Mouse (Mus musculus) megakaryocyte progenitor cell, adult 5-6 weeks (primary cell): ENCODE measurements around the gene 1700001P01Rik. TPM values are rescaled to one million over a fixed set of nuclear protein-coding genes. Genes with fewer than 3 reads are reported as not detected.
"Not testable (repeated sequence)": the region's sequence is repeated elsewhere in the genome, so short reads cannot be mapped to it uniquely, and the experiment has no call there.

Experiments used
- ATAC-seq: replicated peaks from 2 replicates; pipeline ENCODE4 v1.8.0; 2016; ENCODE audit warnings: mild to moderate bottlenecking, moderate TSS enrichment, inconsistent platforms; ENCODE audit not compliant: poor library complexity
- total RNA-seq, 2 experiments: library from RNA; stranded (forward) in 1 of 2; stranded (reverse) in 1 of 2; fragments of 157-497, 149-512 nt in 1 of 2; fragments of 200-1000 nt in 1 of 2; gene quantifications; 2 replicates each; pipeline versions ENCODE4 v1.2.3 to v1.2.4; 2015 to 2017

1700001P01Rik gene
- total RNA-seq, 2 experiments from 2014 or later = 0.64 TPM; not detected in 1

DNA sequence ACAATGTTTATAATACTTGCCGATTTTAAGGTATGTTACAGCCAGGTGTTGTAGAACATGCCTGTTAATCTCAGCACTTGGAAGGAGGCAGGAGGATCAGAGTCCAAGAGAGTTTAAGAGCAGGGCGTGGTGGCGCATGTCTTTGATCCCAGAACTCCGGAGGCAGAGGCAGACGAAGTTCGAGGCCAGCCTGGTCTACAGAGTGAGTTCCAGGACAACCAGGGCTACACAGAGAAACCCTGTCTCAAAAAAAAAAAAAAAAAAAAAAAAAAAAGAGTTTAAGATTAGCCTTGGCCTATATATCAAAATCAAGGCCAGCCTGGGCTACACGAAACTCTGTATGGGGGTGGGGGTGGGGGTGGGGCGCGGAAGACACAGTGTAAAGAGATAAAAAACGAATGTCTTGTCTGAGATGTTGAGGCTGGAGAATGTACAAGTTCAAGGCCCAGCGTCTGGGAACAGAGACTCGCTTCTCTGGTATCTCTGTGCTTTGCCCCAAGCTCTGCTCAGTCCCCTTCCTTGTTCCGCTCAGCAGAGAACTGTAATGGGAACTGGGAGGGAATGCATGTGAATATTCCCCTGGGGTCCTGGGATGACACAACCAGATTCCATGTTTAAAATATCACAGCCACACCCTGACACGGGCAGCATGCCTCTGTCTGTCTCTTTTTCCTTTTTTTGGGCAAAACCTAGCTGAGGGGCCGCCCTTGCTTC, 21.8 kb upstream of the 1700001P01Rik start:
- no peak for ATAC-seq

DNA sequence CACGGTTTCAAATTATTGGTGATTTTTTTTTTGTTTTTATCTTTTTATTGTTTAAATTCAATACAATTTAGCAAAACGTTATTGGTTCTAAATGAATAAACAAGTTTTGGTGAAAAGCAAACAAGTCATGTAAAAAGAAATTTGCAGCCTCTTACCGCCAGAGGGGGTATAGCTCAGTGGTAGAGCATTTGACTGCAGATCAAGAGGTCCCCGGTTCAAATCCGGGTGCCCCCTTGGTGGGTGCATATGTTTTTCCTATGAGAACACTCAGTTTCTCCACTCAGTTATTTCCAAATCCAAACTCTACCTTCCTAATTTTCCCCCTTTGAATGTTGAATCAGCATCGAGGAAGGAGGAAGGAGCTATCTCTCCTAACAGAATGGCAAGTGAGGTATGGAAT, 21.2 kb upstream of the 1700001P01Rik start:
- peak; percentile 20; the same call in 1 of the 2 replicates for ATAC-seq

DNA sequence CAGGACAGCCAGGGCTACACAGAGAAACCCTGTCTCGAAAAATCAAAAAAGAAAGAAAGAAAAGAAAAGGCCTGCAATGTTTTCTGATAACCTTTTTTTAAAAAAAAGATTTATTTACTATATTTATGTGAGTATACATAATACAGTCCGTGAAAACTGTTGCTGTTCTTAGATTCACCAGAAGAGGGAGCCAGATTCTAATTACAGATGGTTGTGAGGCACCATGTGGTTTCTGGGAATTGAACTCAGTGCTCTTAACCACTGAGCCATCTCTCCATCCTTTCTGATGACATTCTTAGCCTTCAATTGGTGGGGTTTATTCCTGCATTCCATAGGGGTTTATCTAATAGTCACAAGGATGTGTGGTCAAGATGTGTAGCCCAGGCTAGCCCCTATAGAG, 17.4 kb upstream of the 1700001P01Rik start:
- peak; percentile 79 for ATAC-seq

DNA sequence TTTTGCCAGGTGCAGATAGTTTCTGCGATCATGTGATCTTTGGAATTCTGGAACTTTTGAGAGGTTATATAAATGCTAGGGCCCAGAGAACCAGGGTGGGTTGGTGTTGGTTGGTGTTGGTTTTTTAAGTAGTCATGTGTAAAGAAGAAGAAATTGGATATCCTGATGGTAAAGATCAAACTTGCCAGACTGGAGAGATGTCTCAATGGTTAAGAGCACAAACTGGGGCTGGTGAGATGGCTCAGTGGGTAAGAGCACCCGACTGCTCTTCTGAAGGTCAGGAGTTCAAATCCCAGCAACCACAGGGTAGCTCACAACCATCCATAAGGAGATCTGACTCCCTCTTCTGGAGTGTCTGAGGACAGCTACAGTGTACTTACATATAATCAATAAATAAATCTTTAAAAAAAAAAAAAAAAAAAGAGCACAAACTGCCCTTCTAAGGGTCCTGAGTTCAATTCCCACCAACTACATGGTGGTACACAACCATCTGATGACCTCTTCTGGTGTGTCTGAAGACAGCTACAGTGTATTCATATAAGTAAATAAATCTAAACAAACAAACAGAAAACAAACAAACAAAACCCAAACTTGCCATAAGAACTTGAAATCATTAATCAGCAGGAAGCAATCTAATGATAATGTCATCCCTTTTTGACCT, 15.2 kb upstream of the 1700001P01Rik start:
- ATAC-seq = not testable (repeated sequence)

DNA sequence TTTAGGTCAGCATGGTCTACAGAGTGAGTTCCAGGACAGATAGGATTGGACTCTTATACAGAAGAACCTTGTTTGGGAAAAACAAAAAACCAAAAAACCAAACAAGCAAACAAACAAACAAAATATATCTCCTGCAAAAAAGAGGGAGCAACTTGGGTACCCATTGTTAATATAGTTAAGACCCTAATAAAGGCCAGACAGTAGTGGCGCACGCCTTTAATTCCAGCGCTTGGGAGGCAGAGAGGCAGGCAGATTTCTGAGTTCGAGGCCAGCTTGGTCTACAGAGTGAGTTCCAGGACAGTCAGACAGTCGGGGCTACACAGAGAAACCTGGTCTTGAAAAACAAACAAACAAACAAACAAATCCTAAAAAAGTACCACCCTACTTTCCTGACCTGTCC, 14.0 kb upstream of the 1700001P01Rik start:
- no peak for ATAC-seq

DNA sequence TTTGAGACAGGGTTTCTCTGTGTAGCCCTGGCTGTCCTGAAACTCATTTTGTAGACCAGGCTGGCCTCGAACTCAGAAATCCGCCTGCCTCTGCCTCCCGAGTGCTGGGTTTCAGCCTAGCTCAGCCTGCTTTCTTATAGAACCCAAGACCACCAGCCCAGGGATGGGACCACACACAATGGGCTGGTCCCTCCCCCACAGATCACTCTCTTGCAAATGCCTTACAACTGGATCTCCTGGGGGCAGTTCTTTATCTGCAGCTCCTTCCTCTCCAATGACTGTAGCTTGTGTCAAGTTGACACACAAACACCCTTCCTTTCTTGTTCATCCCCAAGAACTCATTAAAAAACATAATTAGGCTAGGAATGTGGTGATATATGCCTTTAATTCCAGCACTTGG, 12.2 kb upstream of the 1700001P01Rik start:
- no peak for ATAC-seq

DNA sequence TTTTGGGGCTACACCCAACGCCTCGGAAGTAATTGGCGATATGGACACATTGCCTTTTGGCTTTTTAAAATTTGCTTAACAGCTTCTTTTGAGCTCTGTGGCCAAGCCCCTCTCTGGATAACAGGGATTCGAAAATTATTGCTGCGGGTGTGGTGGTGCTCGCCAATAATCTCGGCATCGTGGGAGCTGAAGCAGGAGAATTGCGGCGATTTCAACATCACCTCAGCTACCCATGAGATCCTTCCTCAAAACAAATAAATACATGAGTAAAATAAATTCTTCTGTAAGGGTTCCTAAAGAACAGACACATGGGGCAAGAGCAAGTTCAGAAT, 6.8 kb upstream of the 1700001P01Rik start:
- ATAC-seq = no peak

DNA sequence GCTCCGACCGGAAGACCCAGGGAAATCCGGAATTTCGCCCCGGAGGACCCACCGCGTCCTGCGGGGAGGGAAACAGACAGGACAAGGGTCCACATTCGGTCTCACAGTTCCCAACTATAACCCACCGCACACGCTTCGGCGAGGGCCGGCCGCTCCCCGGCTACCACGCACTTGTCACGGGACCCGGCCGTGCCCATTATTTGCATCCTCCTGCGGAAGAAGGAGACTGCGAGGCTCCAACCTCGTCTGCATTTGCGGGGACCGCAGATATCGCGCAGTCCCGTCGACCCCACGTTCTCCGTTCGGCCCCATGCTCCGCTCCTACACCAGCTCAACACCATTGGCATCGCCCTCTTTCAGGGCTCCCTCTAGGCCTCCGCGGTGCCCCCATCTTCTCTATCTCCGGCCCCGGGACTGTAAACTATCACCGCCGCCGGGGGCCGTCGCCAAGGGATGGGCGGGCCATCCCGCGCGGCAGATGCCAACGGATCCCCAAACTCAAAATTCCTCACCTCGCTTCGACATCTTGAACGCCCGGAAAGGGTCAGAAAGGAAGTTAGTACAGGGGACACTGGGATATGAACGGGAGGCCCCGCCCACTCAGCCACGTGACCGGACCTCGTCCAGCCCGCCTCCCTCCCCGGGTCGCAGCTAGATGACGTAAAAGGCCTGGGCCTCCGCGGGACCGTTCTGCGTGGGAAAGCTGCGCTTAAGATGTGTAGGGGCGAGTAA, 6.3 kb upstream of the 1700001P01Rik start, which contains the start of gene Rpl23:
TSS of gene Rpl23 (minus strand) at position 606 of the 732 bp plus-strand sequence.
- peak; percentile 95 for ATAC-seq

DNA sequence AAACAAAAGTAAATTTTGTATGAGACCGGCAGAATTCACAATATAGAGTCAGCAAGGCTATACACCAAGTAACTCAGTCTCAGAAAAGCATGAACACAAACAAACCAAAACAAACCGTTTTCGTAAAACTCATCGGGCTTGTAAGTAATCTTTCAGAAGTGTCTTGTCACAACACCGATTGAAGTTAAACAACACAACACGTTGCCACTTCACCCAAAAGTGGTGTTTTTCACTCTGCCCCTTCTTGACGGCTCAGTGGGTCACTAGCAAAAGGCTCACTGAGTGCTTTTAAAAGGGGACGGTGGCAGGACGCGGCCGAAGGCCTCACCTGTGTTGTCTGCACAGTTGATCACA, 5.7 kb upstream of the 1700001P01Rik start:
- no peak for ATAC-seq

DNA sequence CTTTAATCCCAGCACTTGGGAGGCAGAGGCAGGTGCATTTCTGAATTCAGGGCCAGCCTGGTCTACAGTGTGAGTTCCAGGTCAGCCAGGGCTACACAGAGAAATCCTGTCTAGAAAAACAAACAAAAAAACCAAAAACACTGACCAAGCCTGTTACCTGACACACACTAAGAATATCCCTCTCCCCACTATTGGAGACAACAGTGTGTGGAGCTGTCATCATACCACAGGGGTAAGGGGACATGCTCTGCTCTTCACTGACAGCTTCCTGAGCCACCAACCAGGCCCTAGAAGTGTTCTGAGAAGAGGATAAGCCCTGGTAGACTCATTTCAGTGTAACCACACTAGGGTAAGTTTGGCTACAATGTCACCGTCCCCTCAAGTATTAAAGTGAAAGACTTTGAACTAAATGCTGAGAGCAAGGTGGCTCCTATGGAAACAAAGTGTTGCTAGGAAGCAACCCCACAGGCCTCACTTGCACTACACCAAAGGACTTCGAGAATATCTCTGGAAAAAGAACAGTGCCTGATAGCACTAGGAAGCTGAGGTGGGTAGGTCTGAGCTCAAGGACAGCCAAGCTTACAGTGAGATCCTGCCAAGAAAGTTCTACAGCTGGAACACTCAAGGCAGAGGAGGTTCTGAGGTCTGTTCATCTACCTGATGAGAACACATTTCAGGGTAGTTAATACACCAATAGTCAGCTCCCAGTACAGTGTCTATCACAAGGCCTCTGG, 4.4 kb upstream of the 1700001P01Rik start:
- no peak for ATAC-seq

DNA sequence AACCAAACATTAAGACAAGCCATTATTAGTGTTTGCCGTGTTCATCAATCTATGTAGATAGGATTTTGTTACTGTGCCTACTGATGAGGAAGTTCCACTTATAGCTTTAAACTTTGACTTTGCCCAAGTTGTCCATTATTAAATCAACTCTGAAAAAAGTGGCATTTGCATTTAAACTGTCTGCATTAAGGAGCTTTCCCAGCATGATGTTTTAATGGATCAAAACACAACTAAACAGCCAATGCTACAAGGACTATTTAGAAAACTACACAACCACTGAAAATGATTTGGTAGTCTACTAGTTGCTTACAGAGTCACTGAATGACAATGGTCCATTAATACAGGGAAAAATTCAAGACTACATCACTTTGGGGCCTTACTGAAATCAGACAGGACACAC, 3.2 kb upstream of the 1700001P01Rik start:
- no peak for ATAC-seq

DNA sequence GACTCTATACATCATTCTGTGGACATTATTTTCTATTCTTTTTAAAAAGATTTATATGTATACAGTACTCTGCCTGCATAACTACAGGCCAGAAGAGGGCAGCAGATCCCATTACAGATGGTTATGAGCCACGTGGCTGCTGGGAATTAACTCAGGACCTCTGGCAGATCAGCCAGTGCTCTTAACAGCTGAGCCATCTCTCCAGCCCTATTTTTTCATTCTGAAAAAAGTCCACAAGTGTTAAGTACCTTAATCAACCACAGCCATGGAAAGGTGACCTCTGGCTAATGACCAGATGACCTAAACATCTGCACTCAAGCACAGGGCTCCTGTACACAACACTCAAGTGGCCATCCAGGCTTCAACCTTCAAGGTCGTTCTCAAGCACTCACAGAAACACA, 1.4 kb upstream of the 1700001P01Rik start:
- peak; percentile 35; the same call in 1 of the 2 replicates for ATAC-seq

DNA sequence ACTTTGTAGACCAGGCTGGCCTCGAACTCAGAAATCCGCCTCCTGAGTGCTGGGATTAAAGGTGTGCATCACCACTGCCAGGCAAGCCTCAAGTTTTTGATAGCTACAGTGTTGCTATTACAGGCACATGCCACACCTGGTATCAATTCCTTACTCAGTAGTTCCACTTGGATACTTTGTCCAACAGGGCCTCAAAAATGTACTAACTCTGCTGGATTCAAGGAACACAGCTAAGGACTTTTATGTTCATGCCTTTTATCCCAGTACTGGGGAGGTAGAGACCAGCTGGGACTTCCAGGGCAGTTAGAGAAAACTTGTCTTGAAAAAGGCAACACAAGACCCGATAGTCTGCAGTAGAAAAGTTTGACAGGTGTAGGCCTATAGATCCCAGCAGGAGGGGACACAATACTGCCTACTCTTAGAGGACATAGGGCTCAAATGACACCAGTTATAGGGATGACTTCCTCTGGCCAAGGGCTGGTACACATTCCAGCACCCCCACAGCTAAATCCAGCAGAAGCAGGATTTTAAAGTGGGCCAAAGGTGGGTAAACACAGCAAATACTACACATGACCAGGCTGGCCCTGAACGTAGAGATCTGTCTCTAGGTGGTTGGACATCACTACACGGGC, 895 bp upstream of the 1700001P01Rik start:
- peak; percentile 11; the same call in 1 of the 2 replicates for ATAC-seq

DNA sequence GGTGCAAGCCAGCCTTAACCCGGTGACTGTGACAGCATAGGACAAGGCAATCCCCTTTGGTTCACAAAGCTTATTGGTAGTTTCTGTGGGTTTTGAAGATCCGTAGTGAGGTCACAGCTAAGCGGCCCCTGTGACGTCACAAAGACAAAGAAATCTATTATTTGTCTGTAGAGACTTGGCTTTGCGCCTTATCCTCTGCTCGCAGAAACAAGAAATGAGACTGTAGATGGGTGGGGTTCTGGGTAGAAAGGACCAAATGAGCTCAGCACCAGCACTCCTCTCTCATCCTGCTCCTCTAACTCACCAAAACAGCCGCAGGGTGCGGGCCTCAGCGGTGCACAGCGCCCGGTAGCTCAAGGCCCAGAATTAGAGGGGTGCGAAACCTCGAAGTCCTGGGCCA, 532 bp downstream of the 1700001P01Rik start:
- ATAC-seq = peak; percentile 13; the same call in 1 of the 2 replicates

DNA sequence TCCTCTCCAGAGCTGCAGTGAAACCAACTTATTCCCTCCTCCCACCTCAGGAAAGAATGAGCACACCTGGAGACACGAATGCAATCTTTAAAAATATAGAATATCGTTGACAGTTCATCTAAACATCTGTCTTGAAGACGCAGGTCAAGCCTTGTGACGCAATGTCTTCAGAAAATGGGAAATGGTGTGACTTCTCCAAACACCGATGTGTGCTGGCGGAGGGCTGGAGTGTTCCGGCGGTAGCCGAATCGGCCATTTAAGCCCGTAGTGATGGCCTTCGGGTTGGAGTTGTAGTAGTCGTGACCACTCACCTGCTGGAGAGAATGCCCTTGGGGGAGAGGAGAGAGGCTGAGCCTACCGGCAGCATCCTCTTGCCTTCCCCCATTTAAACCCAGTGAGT, 4.3 kb downstream of the 1700001P01Rik start:
- ATAC-seq = no peak

DNA sequence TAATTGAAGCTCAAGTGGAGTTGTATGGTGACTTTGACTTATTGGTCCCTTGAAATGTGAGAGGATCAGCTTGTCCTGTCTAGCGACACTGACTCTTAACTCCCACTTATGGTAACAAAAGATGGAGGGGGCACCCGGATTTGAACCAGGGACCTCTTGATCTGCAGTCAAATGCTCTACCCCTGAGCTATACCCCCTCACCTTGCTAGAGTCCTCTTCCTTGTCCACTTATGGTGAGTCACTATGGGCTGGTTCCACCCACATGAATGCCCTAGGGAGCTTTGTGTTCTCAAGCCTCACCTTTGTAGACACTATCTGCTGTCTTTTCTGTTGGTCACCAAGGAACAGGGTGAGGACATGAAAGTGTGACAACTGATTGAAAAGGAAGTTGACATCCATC, 6.0 kb downstream of the 1700001P01Rik start:
- ATAC-seq = no peak

DNA sequence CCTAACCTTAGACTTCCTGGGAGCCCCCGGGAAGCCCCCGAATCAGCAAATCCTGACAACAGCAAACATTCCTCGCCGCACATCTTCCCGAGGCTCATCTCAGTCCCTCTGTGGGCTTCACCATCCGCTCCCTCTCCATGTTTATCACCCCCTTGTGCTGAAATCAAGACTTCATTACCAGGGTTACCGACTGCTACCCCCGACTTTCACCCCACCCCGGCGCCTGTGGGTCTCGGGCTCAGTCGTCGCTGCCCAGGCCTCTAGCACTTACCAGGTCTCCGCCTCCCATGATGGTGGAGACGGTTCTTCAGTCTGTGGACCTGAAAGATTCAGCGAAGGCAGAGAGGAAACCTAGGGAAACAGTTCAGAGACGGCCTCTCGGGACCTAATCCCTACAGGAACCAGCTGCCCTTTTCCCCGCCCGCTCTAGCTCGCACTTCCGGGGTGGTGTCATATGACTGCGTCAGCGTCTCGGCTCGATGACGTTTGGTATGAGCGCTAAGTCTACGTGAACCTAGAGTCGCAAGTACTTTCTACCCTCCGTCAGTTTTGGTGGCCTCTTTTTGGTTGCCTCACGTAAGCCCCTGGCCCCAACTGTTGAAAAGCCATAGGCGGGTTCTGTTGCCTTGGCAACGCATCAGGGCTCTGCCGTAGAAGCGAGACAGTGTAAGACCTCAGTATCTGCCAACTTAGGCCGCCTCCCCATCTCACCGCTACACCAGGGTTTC, 9.4 kb downstream of the 1700001P01Rik start, which contains the start of gene Cwc25:
TSS of gene Cwc25 (minus strand) at position 403 of the 728 bp plus-strand sequence.
- ATAC-seq = peak; percentile 99

DNA sequence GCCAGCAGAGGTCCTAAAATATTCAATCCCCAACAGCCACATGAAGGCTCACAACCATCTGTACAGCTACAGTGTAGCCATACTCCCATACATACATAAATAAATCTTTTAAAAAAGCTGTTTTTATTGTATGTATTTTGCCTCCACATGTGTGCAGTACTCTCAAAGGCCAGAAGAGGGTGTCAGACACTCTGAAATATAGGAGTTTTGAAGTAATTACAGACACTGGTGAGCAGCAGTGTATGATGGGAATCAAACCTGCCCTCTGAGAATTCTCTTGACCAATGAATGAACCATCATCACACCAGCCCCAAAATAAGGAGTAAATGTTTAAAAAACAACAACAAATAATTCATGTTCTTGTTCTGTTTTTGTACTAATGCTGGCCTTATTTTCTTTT, 14.1 kb downstream of the 1700001P01Rik start:
- no peak for ATAC-seq

DNA sequence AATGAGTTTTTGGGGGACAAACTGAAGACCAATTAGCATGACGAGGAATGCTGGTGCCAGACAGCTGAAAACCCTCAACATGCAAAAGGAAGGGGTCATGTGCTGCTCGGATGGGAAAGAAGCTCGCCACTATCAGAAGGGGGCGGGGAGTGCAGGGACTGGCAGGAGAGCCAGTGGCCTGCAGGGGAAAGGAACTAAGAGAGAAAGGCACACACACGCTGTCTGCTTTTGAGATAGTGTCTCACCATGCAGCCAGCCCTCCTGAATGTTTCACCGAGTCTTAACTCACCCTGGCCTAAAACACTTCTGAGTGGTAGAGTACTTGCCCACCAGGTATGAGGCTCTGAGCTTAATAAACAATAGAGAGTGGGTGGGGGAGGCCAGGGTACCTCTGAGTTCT, 16.8 kb downstream of the 1700001P01Rik start:
- no peak for ATAC-seq

DNA sequence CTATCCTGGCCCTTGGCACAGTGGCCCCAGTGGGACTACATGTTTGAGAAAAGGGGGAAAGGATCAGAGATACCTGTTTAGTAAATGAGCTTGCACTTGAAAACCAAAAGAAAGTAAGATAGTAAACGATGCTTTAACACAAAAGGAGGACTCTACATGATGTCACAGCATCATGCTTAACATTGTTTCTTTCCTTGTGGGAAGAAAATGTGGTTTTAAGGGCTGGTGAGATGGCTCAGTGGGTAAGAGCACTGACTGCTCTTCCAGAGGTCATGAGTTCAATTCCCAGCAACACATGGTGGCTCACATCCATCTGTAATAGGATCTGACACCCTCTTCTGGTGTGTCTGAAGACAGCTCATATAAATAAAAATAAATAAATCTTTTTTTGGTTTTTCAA, 17.6 kb downstream of the 1700001P01Rik start:
- no peak for ATAC-seq
